11 mouse cellular contexts compared by ENCODE assay signal in genomic region chr8:34709911-34710733, GRCm38 (mm10).
DNase-seq lines count a peak whose midpoint lies in the region; ATAC-seq and TF ChIP-seq lines count a peak whose summit lies in the region.
"Had no signal": no experiment of that assay in that cellular context is flagged by ENCODE, and none has a peak within 500 bp of the region (broad histone marks: within the 10 kb centered on the region; RNA-seq: fewer than 3 reads in every experiment).

No protein-coding gene starts in this region.

- no peak overlapping the region for H3K27ac ChIP-seq in hindbrain, postnatal 0 days
- H3K27ac ChIP-seq in hindbrain, embryonic 10.5 days, result no peak overlapping the region
- H3K27ac ChIP-seq: hindbrain, embryonic 12.5 days; kidney, embryonic 15.5 days; liver, embryonic 15.5 days had no signal

- no peak overlapping the region for H3K4me2 ChIP-seq in hindbrain, postnatal 0 days (ENCODE audit: low read depth, low read length)
- H3K4me2 ChIP-seq: hindbrain, embryonic 12.5 days; kidney, embryonic 15.5 days; liver, embryonic 15.5 days had no signal

- TF ChIP-seq CTCF in hindbrain, postnatal 0 days (IDR thresholded peaks at IDR 0.05; ENCODE audit: low read depth), result no peak

- DNase-seq in hindbrain, postnatal 0 days (ENCODE audit: low spot score), result peak; percentile 15
- no peak for DNase-seq in hindbrain, embryonic 10.5 days (ENCODE audit: low spot score)
- peak; percentile 62 for DNase-seq in cerebellum, adult 8-10 months
- DNase-seq in layer of hippocampus, adult 8-10 months (ENCODE audit: low spot score in 2 of 2), result peak; percentile 86 to 87
- DNase-seq in right cerebral cortex, postnatal 10 days (ENCODE audit: low spot score in 2 of 2), result peak; percentile 54 to 67
- no peak for DNase-seq in T-cell, adult 2 months (ENCODE audit: low spot score)
- no peak for DNase-seq in lung, adult 18-20 months
- DNase-seq in retina, embryonic 14.5 days (ENCODE audit: low spot score), result no peak

- ATAC-seq in hindbrain, postnatal 0 days, result no peak

- H3K36me3 ChIP-seq in hindbrain, postnatal 0 days (ENCODE audit: insufficient read depth, low read length), result no peaks in the 10 kb centered on the region
- H3K36me3 ChIP-seq in hindbrain, embryonic 10.5 days, result no peaks in the 10 kb centered on the region
- H3K36me3 ChIP-seq: hindbrain, embryonic 12.5 days; kidney, embryonic 15.5 days; liver, embryonic 15.5 days had no signal

- H3K27me3 ChIP-seq in hindbrain, postnatal 0 days (ENCODE audit: insufficient read depth, low read length), result no peaks in the 10 kb centered on the region
- no peaks in the 10 kb centered on the region for H3K27me3 ChIP-seq in hindbrain, embryonic 10.5 days (ENCODE audit: insufficient read depth, poor library complexity, severe bottlenecking)
- H3K27me3 ChIP-seq: hindbrain, embryonic 12.5 days; kidney, embryonic 15.5 days; liver, embryonic 15.5 days had no signal

- WGBS in hindbrain, postnatal 0 days, result 65% methylated on average over 23 of the region's 23 CpGs
- 87% methylated on average over 23 of the region's 23 CpGs for WGBS in hindbrain, embryonic 10.5 days

- no peaks in the 10 kb centered on the region for H3K4me1 ChIP-seq in hindbrain, postnatal 0 days (ENCODE audit: insufficient read depth, low read length)
- H3K4me1 ChIP-seq in hindbrain, embryonic 10.5 days (replicated peaks), result no peaks in the 10 kb centered on the region
- H3K4me1 ChIP-seq: hindbrain, embryonic 12.5 days; liver, embryonic 15.5 days had no signal

- H3K9me3 ChIP-seq in hindbrain, postnatal 0 days (ENCODE audit: low read length), result no peaks in the 10 kb centered on the region
- H3K9me3 ChIP-seq in hindbrain, embryonic 10.5 days, result no peaks in the 10 kb centered on the region
- H3K9me3 ChIP-seq: kidney, embryonic 15.5 days; liver, embryonic 15.5 days had no signal

- H3K4me3 ChIP-seq in hindbrain, postnatal 0 days (ENCODE audit: low read length), result no peak overlapping the region
- no peak overlapping the region for H3K4me3 ChIP-seq in hindbrain, embryonic 10.5 days
- H3K4me3 ChIP-seq: hindbrain, embryonic 12.5 days; kidney, embryonic 15.5 days; liver, embryonic 15.5 days had no signal

- H3K9ac ChIP-seq in hindbrain, postnatal 0 days (replicated peaks; ENCODE audit: low read length), result no peak overlapping the region
- H3K9ac ChIP-seq: hindbrain, embryonic 12.5 days; kidney, embryonic 15.5 days; liver, embryonic 15.5 days had no signal

Comparison
In these comparisons a context has a peak if more than half of its experiments do, and no peak if none do; other contexts are left out.
1. DNase-seq: peak in hindbrain, postnatal 0 days (single experiment), cerebellum, adult 8-10 months (single experiment), layer of hippocampus, adult 8-10 months (2 of 2) and right cerebral cortex, postnatal 10 days (2 of 2); none in hindbrain, embryonic 10.5 days (single experiment), T-cell, adult 2 months (single experiment), lung, adult 18-20 months (0 of 2) and retina, embryonic 14.5 days (single experiment).